Mouse (Mus musculus) left cerebral cortex, adult 9 months (tissue): ENCODE data around the gene Rab42.
A peak's percentile ranks its signal among the peaks of the same experiment; 100 is the strongest.

ENCODE experiments used
- DNase-seq, 2 experiments: peaks; one replicate each; pipeline ENCODE4 v3.0.0; 2022; ENCODE audit warnings: low spot score in 2 of 2

The Rab42 gene

DNA sequence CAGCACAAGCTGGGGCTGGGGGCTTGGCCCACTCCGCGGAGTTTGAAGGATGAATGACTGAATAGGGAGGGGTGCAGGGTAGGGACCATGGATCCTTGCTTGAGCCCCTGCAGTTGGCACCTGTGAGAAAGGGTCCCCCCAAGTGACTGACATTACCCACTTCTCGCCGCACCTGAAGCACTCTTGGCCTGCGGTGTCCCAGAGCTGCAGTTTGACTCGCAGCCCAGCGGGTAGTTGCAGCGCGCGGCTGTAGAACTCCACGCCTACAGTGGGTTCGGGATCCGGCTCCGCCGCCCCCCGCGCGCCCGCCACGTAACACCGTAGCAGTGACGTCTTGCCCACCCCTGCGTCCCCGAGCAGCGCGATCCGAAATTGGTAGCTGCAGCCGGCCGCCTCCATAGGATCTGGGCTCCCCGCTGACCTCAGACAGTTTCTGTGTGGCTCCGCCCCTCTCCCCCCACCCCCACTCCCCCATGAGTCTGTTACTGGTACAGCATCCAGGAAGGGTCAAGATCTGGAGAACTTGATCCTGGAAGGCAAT lies at the start of gene Rab42:
Gene Rab42 (minus strand): TSS at position 447 of the 541 bp plus-strand sequence.
- DNase-seq, result peak in 1 of 2 experiments; percentile 66

GRCm38 (mm10) chr4:132352739-132353138 lies 49.6 kb upstream of the Rab42 start:
- DNase-seq, result no peak

DNA sequence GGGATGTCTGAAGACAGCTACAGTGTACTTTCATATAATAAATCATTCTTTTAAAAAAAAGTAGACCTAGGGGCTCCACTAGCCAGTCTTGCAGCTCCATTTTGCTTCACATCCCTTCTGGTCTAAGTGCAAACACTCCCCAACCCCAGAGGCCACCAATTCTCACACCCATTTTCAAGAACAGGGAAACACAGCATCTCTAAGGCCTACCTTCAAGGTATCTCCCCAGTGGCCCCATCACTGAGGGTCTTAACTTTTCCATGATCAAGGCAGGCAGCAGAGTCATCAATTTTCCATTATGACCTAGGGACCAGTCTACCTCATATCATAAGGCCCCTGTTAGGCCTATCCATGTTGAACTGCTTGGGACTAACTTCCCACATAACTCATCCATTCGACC lies 48.2 kb upstream of the Rab42 start:
- DNase-seq, result no peak

- DNase-seq, result no peak
These were observed 47.7 kb upstream of the Rab42 start for GRCm38 (mm10) chr4:132350854-132351253.

DNA sequence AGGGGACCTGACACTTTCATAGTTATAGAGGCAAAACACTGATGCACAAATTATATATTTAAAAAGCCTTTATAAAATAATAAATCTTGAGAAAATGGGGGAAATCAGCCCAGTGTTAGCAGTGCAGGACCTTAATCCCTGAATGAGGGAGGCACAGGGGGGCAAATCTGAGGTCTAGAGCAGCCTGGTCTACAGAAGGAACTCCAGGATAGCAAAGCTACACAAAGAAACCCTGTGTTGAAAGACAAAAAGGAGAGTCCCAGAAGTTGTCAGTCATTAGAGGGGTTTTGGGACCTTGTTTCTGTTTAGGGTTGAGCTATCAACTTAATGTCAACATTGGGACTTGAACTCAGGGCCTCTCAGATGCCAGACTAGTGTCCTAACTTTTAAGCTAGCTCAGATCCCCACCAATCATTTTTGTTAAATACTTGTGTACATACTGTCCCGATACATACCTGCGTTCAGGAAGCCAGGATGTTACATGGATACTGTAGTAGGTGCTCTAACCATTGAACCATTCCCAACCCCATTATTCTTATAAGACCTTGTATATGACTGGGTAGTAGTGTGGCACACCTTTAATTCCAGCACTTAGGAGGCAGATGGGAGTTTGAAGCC lies 47.0 kb upstream of the Rab42 start:
- no peak for DNase-seq

GRCm38 (mm10) chr4:132349495-132350122 lies 46.4 kb upstream of the Rab42 start:
- no peak for DNase-seq

DNA sequence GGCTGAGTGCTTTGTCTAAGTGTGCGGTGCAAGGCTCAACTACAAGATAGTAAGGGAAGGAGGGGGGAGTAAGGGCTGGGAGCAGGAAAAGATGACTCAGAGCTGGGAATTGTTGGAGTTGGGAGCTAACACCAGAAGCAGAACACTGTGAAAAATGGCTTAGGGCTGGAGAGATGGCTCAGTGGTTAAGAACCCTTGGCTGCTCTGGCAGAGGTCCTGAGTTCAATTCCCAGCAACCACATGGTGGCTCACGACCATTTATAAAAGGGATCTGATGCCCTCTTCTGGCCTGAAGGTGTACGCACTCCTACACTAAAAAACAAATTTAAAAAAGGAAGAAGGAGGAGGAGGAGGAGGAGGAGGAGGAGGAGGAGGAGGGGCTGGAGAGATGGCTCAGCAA lies 43.5 kb upstream of the Rab42 start:
- no peak for DNase-seq

- DNase-seq, result no peak
These were observed 43.1 kb upstream of the Rab42 start for GRCm38 (mm10) chr4:132346261-132346660.

GRCm38 (mm10) chr4:132345843-132346212 lies 42.6 kb upstream of the Rab42 start:
- DNase-seq, result no peak

GRCm38 (mm10) chr4:132345135-132345842 lies 42.1 kb upstream of the Rab42 start:
- DNase-seq, result peak; percentile 60 to 97

DNA sequence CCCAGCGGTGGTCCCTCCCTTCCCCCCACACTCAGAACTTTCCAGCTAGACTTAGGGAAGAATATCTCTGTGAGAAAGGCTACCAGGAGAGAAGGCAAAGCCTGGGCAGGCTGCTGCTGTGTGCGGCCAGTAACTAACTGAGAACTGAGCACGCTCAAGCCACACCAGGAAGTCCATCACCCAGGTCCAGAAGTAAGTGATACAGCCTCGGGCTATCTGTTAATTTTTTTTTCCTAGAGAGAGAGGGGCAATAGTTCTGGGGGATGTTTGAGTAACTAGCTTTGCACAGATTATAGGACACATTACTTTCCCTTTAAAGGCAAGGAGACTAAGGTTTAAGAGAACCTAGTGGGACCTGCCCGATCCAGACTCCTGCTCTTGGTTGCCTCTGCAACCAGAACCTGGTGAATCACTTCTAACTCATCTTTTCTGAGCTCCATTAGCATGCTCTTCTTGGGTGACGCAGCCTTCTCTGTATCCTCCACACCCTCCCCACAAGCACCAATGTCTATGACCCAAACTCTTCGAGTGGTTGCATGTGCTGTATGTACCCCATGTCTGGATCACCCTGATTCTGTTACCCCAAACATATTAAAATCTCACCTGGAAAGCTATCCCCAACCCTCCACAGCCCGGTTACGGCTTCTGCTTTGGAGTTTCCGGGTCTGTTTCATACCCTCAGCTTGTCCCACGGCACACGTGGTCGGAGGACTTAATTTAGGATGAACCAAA lies 41.4 kb upstream of the Rab42 start:
- DNase-seq, result no peak

GRCm38 (mm10) chr4:132341451-132341850 lies 38.3 kb upstream of the Rab42 start:
- no peak for DNase-seq

GRCm38 (mm10) chr4:132338943-132339342 lies 35.8 kb upstream of the Rab42 start:
- no peak for DNase-seq

DNA sequence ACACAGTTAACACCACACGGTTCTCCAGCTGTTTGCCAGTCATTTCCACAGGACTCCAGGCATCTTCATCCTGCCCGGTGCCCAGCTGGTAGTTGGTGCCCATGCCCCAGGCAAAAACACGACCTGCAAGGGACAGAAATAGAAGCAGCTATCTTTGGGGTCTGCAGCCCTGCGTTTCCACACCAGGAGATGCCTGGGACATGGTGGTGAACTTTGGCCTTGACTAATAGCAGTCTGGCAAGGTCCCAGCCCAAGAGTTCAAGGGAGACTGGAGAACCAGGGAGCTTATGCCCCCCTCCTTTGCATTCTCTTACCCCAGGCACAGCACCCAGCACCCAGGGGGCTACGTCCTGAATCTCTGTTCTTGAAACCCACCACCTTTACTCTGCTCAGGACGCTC lies 29.7 kb upstream of the Rab42 start:
- no peak for DNase-seq

GRCm38 (mm10) chr4:132331960-132332359 lies 28.8 kb upstream of the Rab42 start:
- no peak for DNase-seq

- DNase-seq, result no peak
These were observed 26.7 kb upstream of the Rab42 start for GRCm38 (mm10) chr4:132329835-132330354.

- peak; percentile 53 to 76 for DNase-seq
These were observed 26.1 kb upstream of the Rab42 start, which contains the start of gene Trnau1ap for GRCm38 (mm10) chr4:132329115-132329834. TSS of gene Trnau1ap (minus strand) at chr4:132329538.

GRCm38 (mm10) chr4:132328391-132328982 lies 25.3 kb upstream of the Rab42 start:
- DNase-seq, result no peak

GRCm38 (mm10) chr4:132326481-132326880 lies 23.3 kb upstream of the Rab42 start:
- DNase-seq, result no peak

GRCm38 (mm10) chr4:132315711-132316110 lies 12.5 kb upstream of the Rab42 start:
- no peak for DNase-seq

DNA sequence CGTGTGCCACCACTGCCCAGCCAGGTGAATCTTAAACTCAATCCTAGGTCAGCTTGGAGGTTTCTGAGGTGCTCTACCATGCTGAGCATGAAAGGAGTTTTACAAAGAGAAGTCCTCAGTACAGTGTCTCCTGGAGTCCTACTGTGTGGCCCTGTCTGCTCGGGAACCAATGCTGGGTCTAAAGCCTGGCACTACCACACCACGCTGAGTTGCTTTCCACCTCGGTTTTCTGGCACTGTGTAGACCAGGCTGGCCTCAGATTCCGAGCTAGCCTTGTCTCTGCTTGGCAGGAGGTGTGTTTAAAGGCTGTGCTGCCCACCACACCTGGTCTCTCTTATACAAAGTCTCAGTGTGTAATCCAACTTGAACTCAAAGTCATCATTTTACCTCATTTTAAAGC lies 9.4 kb upstream of the Rab42 start:
- no peak for DNase-seq
